Mouse (Mus musculus): ENCODE measurements around the gene Art3.

The Art3 gene

DNA sequence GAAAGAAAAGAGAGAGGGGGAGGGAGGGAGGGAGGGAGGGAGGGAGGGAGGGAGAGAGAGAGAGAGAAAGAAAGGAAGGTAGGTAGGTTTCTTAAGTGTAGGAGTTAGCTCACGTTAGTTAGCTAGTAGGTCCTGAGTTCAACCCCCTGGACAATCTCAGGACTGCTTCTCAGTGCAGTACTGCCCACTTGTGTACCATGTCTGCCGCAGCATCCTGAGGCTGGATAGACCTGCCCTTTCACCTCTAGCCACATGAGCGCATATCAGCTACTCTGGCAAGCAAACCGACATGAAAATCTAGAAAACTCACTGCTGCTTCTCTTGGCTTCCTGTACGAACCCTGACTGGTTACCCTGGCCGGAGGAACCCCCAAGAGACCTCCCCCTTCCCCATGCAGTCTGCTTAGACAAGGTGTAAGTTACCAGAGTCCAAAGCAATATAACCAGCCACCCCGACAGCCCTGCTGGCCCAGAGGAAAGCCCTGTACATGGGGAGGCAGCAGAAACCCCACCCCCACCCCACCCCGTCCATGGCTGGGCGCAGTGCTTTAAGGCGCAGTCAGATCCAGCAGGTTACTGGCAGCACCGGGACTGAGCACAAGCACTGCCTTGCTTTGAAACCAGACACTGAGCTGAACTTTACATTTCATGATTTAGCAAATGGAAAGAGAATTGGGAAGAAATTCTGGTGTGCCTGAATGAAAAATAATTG lies 81.8 kb downstream of the Art3 start:
- DNase-seq (ENCODE audit: low spot score in 2 of 2): no peak

DNA sequence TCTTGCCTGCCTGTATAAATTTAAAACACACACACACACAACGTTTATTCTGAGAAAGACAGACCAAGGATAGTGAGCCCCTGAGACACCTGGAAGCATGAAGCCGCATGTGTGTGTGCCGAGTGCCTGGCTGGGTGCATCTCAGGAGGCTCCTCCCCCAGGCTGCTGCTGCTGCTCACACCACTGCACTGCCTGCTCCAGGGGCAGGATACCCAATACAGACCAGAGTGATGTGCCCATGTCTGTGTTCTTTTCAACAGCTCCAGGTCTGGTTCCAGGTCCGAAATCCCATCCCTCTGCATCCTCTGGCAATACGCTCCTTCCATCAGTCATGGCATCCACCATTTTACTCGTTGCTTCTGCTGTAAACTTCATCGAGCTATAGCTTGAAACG lies 82.4 kb downstream of the Art3 start:
- no peak for DNase-seq (ENCODE audit: low spot score in 2 of 2)

GRCm38 (mm10) chr5:92424126-92424525 lies 92.5 kb downstream of the Art3 start:
- no peak for DNase-seq (ENCODE audit: low spot score in 2 of 2)

DNA sequence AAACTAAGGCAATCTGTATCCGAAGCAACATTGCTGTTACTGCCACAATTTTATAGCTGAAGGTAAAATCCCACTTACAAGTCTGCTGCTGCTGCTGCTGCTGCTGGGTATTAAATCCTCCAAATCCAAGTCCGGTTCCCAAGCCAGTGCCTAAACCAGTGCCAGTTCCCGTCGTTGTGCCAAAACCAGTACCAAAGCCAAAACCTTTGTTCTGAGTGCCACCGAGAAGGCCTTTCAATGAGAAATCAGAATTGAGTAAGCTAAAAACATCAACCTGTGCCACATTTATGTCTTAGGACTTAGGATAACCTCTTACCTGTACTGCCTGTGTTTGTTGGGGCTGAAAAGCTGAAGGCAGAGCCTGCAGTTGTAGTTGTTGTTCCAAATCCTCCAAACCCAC lies 99.1 kb downstream of the Art3 start:
- DNase-seq (ENCODE audit: low spot score in 2 of 2): peak in 1 of 2 experiments; percentile 41

GRCm38 (mm10) chr5:92431611-92432010 lies 100.0 kb downstream of the Art3 start:
- DNase-seq (ENCODE audit: low spot score in 2 of 2): no peak

DNA sequence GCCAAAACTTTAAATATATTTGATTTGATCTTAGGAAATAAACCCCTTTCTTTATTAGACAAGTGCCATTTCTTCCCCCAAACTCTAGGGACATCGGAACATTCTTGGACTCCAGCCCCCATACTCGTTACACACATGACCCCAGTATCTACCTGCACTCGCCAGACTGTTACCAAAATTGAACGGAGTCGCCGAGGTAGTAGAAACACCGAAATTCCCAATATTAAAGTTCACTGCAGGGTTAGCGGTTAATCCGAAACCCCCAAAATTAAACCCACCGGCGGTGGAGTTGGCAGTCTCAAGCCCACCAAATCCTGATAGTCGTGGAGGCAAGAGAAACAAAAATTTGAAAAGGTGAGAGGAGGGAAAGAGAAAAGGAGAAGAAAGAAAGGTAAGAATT lies 102.4 kb downstream of the Art3 start:
- DNase-seq (ENCODE audit: low spot score in 2 of 2): no peak

- DNase-seq (ENCODE audit: low spot score in 2 of 2): no peak
Measured at GRCm38 (mm10) chr5:92434571-92434985, 103.0 kb downstream of the Art3 start.

- peak; percentile 97 to 98 for DNase-seq (ENCODE audit: low spot score in 2 of 2)
Measured at GRCm38 (mm10) chr5:92435025-92435584, 103.5 kb downstream of the Art3 start, which contains the start of gene Nup54. Gene Nup54 (minus strand): TSS chr5:92435219.

GRCm38 (mm10) chr5:92438540-92438939 lies 106.9 kb downstream of the Art3 start:
- no peak for DNase-seq (ENCODE audit: low spot score in 2 of 2)

DNA sequence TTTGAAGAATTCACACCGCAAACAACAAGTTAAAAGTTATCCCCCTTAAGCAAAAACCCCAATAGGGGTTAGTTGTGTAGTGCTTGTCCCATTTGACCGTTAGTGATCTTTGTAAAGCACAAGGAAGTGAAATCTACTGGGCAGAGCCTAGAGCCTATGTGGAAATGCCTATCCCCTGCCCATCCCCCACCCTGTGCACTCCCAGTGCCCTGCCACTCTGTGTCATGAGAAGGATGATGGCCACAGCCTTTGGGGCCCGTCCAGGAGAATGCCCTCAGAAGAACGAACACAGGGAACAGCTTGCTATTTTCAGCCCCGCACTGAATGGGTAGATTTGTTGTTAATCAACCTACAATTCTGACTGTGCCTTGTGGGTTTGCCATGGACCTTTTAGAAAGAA lies 109.9 kb downstream of the Art3 start:
- DNase-seq (ENCODE audit: low spot score in 2 of 2): peak in 1 of 2 experiments; percentile 38

DNA sequence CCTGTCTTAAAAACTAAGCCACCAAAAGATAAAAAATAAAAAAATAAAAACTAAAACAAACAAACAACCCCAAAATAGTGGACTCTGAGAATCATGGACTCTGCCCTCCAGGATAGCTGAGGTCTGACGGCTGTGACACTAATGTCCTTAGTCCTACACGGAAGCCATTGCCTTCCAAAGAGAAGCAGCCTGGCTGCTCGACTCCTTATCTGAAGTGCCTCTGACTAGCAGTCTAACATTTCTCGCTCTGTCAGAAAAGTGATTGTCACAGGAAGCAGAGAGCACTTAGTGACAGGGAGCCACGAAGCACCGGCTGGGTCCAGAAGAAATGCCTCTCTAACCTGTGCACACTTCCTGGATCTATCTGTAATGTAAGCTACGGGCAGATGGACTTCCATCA lies 111.3 kb downstream of the Art3 start:
- DNase-seq (ENCODE audit: low spot score in 2 of 2): no peak

GRCm38 (mm10) chr5:92445016-92445415 lies 113.4 kb downstream of the Art3 start:
- DNase-seq (ENCODE audit: low spot score in 2 of 2): no peak

GRCm38 (mm10) chr5:92446736-92447135 lies 115.1 kb downstream of the Art3 start:
- DNase-seq (ENCODE audit: low spot score in 2 of 2): no peak

GRCm38 (mm10) chr5:92452876-92453275 lies 121.2 kb downstream of the Art3 start:
- DNase-seq (ENCODE audit: low spot score in 2 of 2): no peak

DNA sequence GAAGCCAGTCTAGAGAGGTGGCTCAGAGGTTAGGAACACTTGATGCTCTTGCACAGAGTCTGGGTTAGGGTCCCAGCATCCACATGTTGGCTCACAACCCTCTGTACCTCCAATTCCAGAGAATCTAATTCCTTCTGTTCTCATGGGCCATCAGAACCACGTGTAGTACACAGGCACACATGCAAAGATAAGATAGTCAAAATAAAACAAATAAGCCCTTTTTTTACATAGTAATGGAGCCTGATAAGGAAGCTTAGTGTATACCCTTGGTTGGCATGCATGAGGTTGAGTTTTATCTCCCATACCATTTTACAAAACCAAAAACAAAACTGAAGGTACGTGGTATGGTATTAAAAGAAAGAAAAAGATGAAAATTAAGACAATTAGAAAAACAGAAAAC lies 125.8 kb downstream of the Art3 start:
- DNase-seq (ENCODE audit: low spot score in 2 of 2): no peak

DNA sequence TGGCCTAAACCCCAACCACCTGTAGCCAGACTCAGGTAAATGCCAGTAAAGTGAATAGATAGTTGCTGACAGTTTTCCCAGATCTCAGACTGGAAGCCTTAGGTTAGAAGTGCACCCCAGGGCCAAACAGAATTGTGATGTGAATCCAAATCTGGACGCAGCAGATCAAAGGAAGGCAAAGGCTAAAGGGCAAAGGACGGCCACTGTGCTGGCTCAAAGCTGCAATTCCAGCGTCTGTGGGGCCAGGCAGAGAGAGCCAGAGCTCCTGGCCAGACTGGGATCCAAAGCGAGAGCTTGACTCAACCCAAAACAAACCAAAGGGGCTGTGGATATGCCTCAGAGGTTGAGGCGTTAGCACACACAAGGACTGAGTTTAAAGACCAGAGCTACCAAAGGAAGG lies 127.1 kb downstream of the Art3 start:
- DNase-seq (ENCODE audit: low spot score in 2 of 2): no peak

- peak; percentile 46 to 71 for DNase-seq (ENCODE audit: low spot score in 2 of 2)
Measured at GRCm38 (mm10) chr5:92461321-92461720, 129.7 kb downstream of the Art3 start.
